Mouse (Mus musculus) lung, embryonic 14.5 days (tissue): ENCODE results near the gene Ntf5. TPM values are rescaled to one million over a fixed set of nuclear protein-coding genes. Genes with fewer than 3 reads are reported as not detected.

Source experiments
- ATAC-seq: fragments of 200-750 bp; cut with Nextera tagmentation; 2 replicates; pipeline ENCODE4 v1.8.0; 2017; ENCODE audit warnings: mild to moderate bottlenecking, moderate TSS enrichment, moderate library complexity; ENCODE audit not compliant: insufficient read depth
- DNase-seq: peaks from one replicate; pipeline ENCODE4 v3.0.0-alpha.2; 2015
- H3K27ac ChIP-seq: fragments of 300-500 bp; sonication (generic); 2 replicates; pipeline ENCODE4 v1.5.1; 2014; ENCODE audit warnings: low read depth, mild to moderate bottlenecking, moderate library complexity
- H3K27me3 ChIP-seq: fragments of 300-500 bp; sonication (generic); 2 replicates; pipeline ENCODE4 v1.6.1; 2014; ENCODE audit warnings: low read length, control low read depth; ENCODE audit not compliant: insufficient read depth
- H3K36me3 ChIP-seq: fragments of 300-500 bp; sonication (generic); 2 replicates; pipeline ENCODE4 v1.6.1; 2014; ENCODE audit warnings: control low read depth; ENCODE audit not compliant: insufficient read depth
- H3K4me1 ChIP-seq: fragments of 300-500 bp; sonication (generic); 2 replicates; pipeline ENCODE4 v1.6.1; 2014; ENCODE audit warnings: antibody characterized with exemption, control low read depth; ENCODE audit not compliant: insufficient read depth
- H3K4me2 ChIP-seq: fragments of 300-500 bp; sonication (generic); 2 replicates; pipeline ENCODE4 v1.6.1; 2014; ENCODE audit warnings: mild to moderate bottlenecking
- H3K4me3 ChIP-seq: fragments of 300-500 bp; sonication (generic); 2 replicates; pipeline ENCODE4 v1.5.1; 2014; ENCODE audit warnings: low read depth, low read length
- H3K9ac ChIP-seq: fragments of 300-500 bp; sonication (generic); 2 replicates; pipeline ENCODE4 v1.6.1; 2014
- H3K9me3 ChIP-seq: fragments of 300-500 bp; sonication (generic); 2 replicates; pipeline ENCODE4 v1.6.1; 2016; ENCODE audit warnings: low read depth, low read length, control low read depth
- CTCF ChIP-seq: IDR thresholded peaks from 2 replicates; pipeline ENCODE4 v1.5.1; 2016; ENCODE audit warnings: antibody characterized with exemption, low read depth
- WGBS: fragments of 180-500 bp; shearing (Covaris S2); extraction: QIAGEN DNeasy Blood & Tissue Kit; methylation state at CpG from one replicate; pipeline ENCODE4 v1.1.7; 2014; 5-methylcytosine and 5-hydroxymethylcytosine counted together
- polyA plus RNA-seq: library from polyadenylated mRNA; unstranded; fragments of >200 nt; fragmentation: Nextera tagmentation; extraction: Ambion mirVana; gene quantifications from 2 replicates; pipeline ENCODE4 v1.2.1, GENCODE M21; 2014

The Ntf5 gene
- polyA plus RNA-seq, 1 experiment from 2014 or later, result 1.9 TPM

DNA sequence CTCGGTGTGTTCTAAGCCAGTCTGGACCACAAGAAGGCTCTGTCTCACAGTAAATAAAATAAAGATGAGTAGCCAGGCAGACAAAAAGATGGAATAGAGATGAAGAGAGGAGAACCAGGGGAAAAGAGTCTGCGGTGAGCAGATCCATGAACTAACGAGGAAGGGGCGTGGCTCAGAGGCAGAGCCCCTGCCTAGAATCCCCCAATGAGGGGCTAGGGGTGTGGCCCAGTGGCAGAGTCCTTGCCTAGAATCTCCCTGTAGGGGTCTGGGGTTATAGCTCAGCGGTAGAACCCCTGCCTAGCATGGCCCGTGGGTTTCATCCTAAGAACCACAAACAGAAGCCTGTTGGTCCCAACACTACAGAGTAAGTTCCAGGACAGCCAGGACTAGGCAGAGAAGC is 23.6 kb downstream of the Ntf5 start:
- WGBS, result 41% methylated on average over 6 of the region's 6 CpGs
- peaks cover 19% of the 10 kb centered on the region for H3K4me1 ChIP-seq
- TF ChIP-seq CTCF, result no peak
- H3K27ac ChIP-seq, result no peak overlapping the region
- ATAC-seq (no peak), DNase-seq (peak; percentile 39)
- peaks cover 20% of the 10 kb centered on the region; the same call in 1 of the 2 replicates for H3K36me3 ChIP-seq
- peak overlapping the region; percentile 21; the same call in 1 of the 2 replicates for H3K4me2 ChIP-seq
- H3K9me3 ChIP-seq, result no peaks in the 10 kb centered on the region
- no peaks in the 10 kb centered on the region for H3K27me3 ChIP-seq
- H3K9ac ChIP-seq, result no peak overlapping the region
- H3K4me3 ChIP-seq, result no peak overlapping the region; the same call in 1 of the 2 replicates

DNA sequence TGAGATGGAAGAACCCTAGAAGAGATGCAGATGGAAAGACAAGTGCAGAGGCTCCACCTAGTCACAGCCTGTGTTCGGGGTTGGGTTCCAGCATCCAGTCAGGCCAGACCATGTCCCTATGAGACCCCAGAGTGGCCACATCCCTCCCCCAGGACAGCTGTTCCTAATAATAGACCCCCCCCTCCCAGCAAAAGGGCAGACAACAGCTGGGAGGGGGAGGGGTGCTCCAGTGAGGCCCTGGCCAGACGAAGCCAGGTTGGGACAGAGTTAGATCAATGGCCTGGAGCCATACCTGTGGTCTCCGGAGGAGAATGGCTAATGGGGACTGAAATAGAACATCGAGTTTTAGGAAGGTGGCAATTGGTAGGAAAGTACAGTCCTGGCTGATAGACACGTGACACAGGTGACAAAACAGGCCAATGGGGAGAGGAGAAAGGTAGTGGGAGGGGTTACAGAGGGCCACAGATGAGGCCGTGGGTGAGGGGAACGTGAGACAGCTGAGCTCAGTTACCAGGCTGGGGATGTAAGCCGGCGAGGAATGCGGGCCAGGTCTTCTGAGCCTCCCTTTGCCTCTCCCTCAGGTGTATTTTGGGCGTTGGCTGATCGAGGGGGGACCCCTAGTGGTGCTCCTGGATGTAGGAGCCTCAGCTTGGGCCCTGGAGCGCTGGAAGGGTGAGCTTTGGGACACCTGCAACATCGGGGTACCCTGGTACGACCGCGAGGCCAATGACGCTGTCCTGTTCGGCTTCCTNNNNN is 24.2 kb downstream of the Ntf5 start, which contains the start of gene Ruvbl2:
TSS of gene Ruvbl2 (minus strand) at position 576 of the 756 bp plus-strand sequence.
- Histone ChIP-seq H3K36me3 (peaks cover 26% of the 10 kb centered on the region; the same call in 1 of the 2 replicates), H3K4me3 (no peak within 1 kb of the TSS; the same call in 1 of the 2 replicates), H3K9me3 (no peaks in the 10 kb centered on the region), H3K27me3 (no peaks in the 10 kb centered on the region), H3K9ac (peak within 1 kb of the TSS; percentile 30; the same call in 1 of the 2 replicates), H3K4me1 (peaks cover 18% of the 10 kb centered on the region), H3K4me2 (peak within 1 kb of the TSS; percentile 21; the same call in 1 of the 2 replicates), H3K27ac (no peak within 1 kb of the TSS)
- TF ChIP-seq CTCF, result peak; percentile 61
- DNase-seq, result peak; percentile 59
- 19% methylated on average over 19 of the region's 19 CpGs for WGBS
- no peak for ATAC-seq

DNA sequence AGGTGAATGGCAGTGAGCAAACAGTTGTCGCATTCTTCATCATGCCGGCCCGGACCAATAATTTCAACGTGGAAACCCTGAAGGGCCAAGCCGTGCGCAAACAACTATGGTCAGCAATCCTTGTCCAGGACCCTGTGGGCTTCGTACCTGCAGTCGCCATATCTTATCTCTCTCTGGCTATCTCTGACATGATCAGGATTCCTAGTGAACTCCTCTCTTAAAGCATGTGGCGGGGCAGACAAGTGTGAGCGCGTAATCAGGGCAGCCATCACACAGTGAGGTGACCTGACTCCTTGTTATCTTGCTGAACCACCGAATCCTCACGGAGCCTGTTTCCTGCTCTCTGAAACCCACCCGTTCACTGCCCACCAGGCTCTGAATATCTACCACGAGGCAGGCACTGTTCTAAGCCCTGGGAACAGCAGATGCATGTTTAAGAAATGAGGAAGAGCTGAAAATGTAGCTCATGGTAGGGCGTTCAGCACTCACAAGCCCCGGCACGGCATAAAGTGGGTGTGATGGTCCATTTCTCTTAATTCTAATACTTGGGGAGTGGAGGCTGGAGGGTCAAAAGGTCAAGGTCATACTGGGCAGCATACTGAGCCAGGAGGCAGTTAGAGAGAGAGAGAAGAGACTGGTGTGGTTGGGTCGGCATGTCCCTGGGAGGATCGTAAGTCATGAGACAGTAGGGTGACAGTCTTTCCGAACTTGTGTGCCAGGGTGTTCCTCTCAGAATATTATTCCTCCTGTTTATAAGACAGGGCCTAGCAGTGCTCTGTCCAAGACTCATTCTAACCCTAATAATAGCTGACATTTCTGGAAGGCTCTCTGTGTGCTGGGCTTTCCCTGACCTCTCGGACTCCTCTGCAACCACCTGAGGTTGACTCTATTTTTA is 30.3 kb downstream of the Ntf5 start:
- TF ChIP-seq CTCF, result no peak
- Histone ChIP-seq H3K4me3 (no peak overlapping the region), H3K36me3 (peaks cover 68% of the 10 kb centered on the region), H3K4me2 (no peak overlapping the region), H3K27ac (no peak overlapping the region), H3K4me1 (no peaks in the 10 kb centered on the region), H3K27me3 (no peaks in the 10 kb centered on the region), H3K9me3 (no peaks in the 10 kb centered on the region), H3K9ac (no peak overlapping the region; the same call in 1 of the 2 replicates)
- DNase-seq (no peak), ATAC-seq (no peak)
- WGBS, result 71% methylated on average over 22 of the region's 22 CpGs

DNA sequence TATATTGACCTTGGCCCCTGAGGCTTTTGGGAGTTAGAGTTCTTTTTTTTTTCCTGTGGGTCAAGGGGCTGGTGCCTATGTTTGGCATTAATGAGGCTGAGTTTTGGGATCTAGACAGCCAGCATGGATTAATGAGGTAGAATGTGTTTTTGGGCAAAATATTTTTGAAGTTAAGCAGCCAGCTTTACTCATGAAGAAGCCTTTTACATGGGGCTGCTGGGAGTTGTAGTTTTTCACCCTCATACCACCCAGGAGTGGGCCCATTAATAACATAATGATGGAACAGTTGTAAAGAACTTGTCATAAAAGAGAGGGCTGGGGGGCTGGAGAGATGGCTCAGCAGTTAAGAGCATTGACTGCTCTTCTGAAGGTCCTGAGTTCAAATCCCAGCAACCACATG is 33.1 kb downstream of the Ntf5 start:
- Histone ChIP-seq H3K4me2 (no peak overlapping the region), H3K4me3 (no peak overlapping the region), H3K36me3 (peaks cover 65% of the 10 kb centered on the region), H3K4me1 (no peaks in the 10 kb centered on the region), H3K9me3 (no peaks in the 10 kb centered on the region), H3K9ac (no peak overlapping the region), H3K27ac (no peak overlapping the region), H3K27me3 (no peaks in the 10 kb centered on the region)
- no peak for DNase-seq
- ATAC-seq, result no peak
- no peak for TF ChIP-seq CTCF

DNA sequence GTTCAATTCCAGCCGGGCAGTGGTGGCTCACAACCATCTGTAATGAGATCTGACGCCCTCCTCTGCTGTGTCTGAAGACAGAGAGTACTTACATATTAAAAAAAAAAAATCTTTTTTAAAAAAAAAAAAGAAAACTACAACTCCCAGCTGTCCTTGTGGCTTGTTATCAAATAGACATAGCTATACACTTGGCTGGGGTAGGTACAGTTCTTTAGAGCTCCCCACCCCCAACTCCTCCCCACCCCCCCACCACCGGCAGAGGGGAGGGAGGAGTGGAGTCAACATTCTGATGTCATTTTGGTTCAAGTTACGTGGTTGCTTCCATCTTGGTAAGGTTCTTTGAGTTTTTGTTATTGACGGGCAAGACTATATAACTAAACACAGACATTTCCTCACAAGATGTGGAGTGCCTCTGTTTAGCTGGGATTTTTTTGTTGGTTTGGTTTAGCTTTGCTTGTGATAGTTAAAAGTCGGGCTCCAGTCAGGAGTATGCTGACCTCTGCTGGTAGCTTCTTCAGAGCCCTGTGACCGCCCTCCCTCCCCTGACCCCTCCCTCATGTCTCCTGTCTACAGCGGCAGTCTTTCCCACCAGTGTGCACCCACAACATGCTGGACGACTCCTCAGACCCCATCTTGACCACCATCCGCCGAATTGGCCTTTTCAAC is 34.0 kb downstream of the Ntf5 start:
- ATAC-seq (0 out of 2 replicates have a peak, but pooled peaks have one; percentile 36), DNase-seq (peak; percentile 72)
- H3K9ac ChIP-seq, result no peak overlapping the region
- no peak overlapping the region for H3K4me3 ChIP-seq
- no peaks in the 10 kb centered on the region for H3K9me3 ChIP-seq
- no peaks in the 10 kb centered on the region for H3K27me3 ChIP-seq
- H3K36me3 ChIP-seq, result peaks cover 67% of the 10 kb centered on the region
- no peak overlapping the region for H3K27ac ChIP-seq
- 30% methylated on average over 11 of the region's 11 CpGs for WGBS
- peak; percentile 39; the same call in 1 of the 2 replicates for TF ChIP-seq CTCF
- no peak overlapping the region for H3K4me2 ChIP-seq
- no peaks in the 10 kb centered on the region for H3K4me1 ChIP-seq

DNA sequence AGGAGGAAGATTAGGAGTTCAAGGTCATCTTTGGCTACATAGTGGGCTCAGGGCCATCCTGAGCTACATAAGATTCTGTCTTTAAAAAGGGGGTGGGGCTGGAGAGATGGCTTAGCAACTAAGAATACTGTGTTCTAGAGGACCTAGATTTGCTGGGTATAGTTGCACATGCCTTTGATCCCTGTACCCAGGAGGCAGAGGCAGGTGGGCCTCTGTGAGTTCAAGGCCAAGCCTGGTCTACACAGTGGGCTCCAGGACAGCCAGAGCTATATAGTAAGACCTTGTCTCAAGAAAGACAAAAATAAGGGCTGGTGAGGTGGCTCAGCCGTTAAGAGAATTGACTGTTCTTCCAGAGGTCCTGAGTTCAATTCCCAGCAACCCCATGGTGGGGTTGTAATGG is 36.5 kb downstream of the Ntf5 start:
- Histone ChIP-seq H3K4me2 (no peak overlapping the region), H3K27me3 (no peaks in the 10 kb centered on the region), H3K4me3 (no peak overlapping the region), H3K36me3 (peaks cover 64% of the 10 kb centered on the region), H3K27ac (no peak overlapping the region), H3K9me3 (no peaks in the 10 kb centered on the region), H3K9ac (no peak overlapping the region), H3K4me1 (no peaks in the 10 kb centered on the region)
- no peak for TF ChIP-seq CTCF
- DNase-seq (no peak), ATAC-seq (no peak)
- WGBS, result 90% methylated on average over 1 of the region's 1 CpGs
